Mouse (Mus musculus): Measurements from ENCODE around the gene E2f1. TPM values are rescaled to one million over a fixed set of nuclear protein-coding genes. Genes with fewer than 3 reads are reported as not detected.

The E2f1 gene
- total and polyA plus RNA-seq, 2 experiments from 2014 or later, result 6.1 to 11.0 TPM

- no peaks in the 10 kb centered on the region for H3K36me3 ChIP-seq (replicated peaks; ENCODE audit: control insufficient read depth, insufficient read depth, low read length)
- no peak overlapping the region for H3K4me3 ChIP-seq (ENCODE audit: low read depth, low read length)
- TF ChIP-seq EP300 (IDR thresholded peaks at IDR 0.05; ENCODE audit: low read depth), result no peak
- no peak for TF ChIP-seq CTCF (IDR thresholded peaks at IDR 0.05; ENCODE audit: low read depth)
- peaks cover 8% of the 10 kb centered on the region for H3K4me1 ChIP-seq (ENCODE audit: control insufficient read depth, insufficient read depth)
- no peak overlapping the region for H3K4me2 ChIP-seq (ENCODE audit: low read depth, low read length)
- H3K27ac ChIP-seq (ENCODE audit: low read depth), result no peak overlapping the region
- ATAC-seq (ENCODE audit: insufficient read depth, low read depth), result no peak
- no peak overlapping the region for H3K9ac ChIP-seq (replicated peaks; ENCODE audit: low read depth, low read length)
- 72% methylated on average over 3 of the region's 3 CpGs for WGBS
- no peaks in the 10 kb centered on the region for H3K9me3 ChIP-seq (replicated peaks; ENCODE audit: control insufficient read depth, low read length)
- no peak for DNase-seq (ENCODE audit: low spot score)
- H3K27me3 ChIP-seq (ENCODE audit: control insufficient read depth, insufficient read depth, low read length), result no peaks in the 10 kb centered on the region
Observed at GRCm38 (mm10) chr2:154601324-154601723, 31.6 kb upstream of the E2f1 start.

- WGBS, result 71% methylated on average over 6 of the region's 6 CpGs
- no peak overlapping the region for H3K9ac ChIP-seq (replicated peaks; ENCODE audit: low read depth, low read length)
Observed at GRCm38 (mm10) chr2:154600586-154600985, 30.9 kb upstream of the E2f1 start.

GRCm38 (mm10) chr2:154597399-154597798, 27.7 kb upstream of the E2f1 start:
- Histone ChIP-seq H3K36me3 (replicated peaks; ENCODE audit: control insufficient read depth, insufficient read depth, low read length) (0 out of 2 replicates have a peak, but pooled peaks cover 8% of the 10 kb centered on the region), H3K27me3 (ENCODE audit: control insufficient read depth, insufficient read depth, low read length) (no peaks in the 10 kb centered on the region), H3K4me3 (ENCODE audit: low read depth, low read length) (no peak overlapping the region), H3K9ac (replicated peaks; ENCODE audit: low read depth, low read length) (no peak overlapping the region), H3K27ac (ENCODE audit: low read depth) (no peak overlapping the region), H3K9me3 (replicated peaks; ENCODE audit: control insufficient read depth, low read length) (no peaks in the 10 kb centered on the region), H3K4me1 (ENCODE audit: control insufficient read depth, insufficient read depth) (no peaks in the 10 kb centered on the region), H3K4me2 (ENCODE audit: low read depth, low read length) (no peak overlapping the region)
- ATAC-seq (ENCODE audit: insufficient read depth, low read depth), result no peak
- DNase-seq (ENCODE audit: low spot score), result no peak
- WGBS, result 87% methylated on average over 3 of the region's 3 CpGs
- TF ChIP-seq EP300 (IDR thresholded peaks at IDR 0.05; ENCODE audit: low read depth) (no peak), CTCF (IDR thresholded peaks at IDR 0.05; ENCODE audit: low read depth) (no peak)

More at GRCm38 (mm10) chr2:154600586-154600985, 30.9 kb upstream of the E2f1 start:
- Histone ChIP-seq H3K27ac (ENCODE audit: low read depth) (no peak overlapping the region), H3K9me3 (replicated peaks; ENCODE audit: control insufficient read depth, low read length) (no peaks in the 10 kb centered on the region), H3K4me1 (ENCODE audit: control insufficient read depth, insufficient read depth) (peaks cover 8% of the 10 kb centered on the region), H3K36me3 (replicated peaks; ENCODE audit: control insufficient read depth, insufficient read depth, low read length) (no peaks in the 10 kb centered on the region), H3K4me2 (ENCODE audit: low read depth, low read length) (no peak overlapping the region), H3K4me3 (ENCODE audit: low read depth, low read length) (no peak overlapping the region), H3K27me3 (ENCODE audit: control insufficient read depth, insufficient read depth, low read length) (no peaks in the 10 kb centered on the region)
- no peak for ATAC-seq (ENCODE audit: insufficient read depth, low read depth)
- DNase-seq (ENCODE audit: low spot score), result no peak
- TF ChIP-seq EP300 (IDR thresholded peaks at IDR 0.05; ENCODE audit: low read depth) (no peak), CTCF (IDR thresholded peaks at IDR 0.05; ENCODE audit: low read depth) (no peak)

- no peak overlapping the region for H3K9ac ChIP-seq (replicated peaks; ENCODE audit: low read depth, low read length)
- no peaks in the 10 kb centered on the region for H3K9me3 ChIP-seq (replicated peaks; ENCODE audit: control insufficient read depth, low read length)
- no peaks in the 10 kb centered on the region for H3K4me1 ChIP-seq (ENCODE audit: control insufficient read depth, insufficient read depth)
- no peaks in the 10 kb centered on the region for H3K27me3 ChIP-seq (ENCODE audit: control insufficient read depth, insufficient read depth, low read length)
- no peak overlapping the region for H3K4me3 ChIP-seq (ENCODE audit: low read depth, low read length)
- 0 out of 2 replicates have a peak, but pooled peaks cover 8% of the 10 kb centered on the region for H3K36me3 ChIP-seq (replicated peaks; ENCODE audit: control insufficient read depth, insufficient read depth, low read length)
- no peak overlapping the region for H3K4me2 ChIP-seq (ENCODE audit: low read depth, low read length)
- H3K27ac ChIP-seq (ENCODE audit: low read depth), result no peak overlapping the region
- DNase-seq (ENCODE audit: low spot score) (no peak), ATAC-seq (ENCODE audit: insufficient read depth, low read depth) (peak; percentile 57)
- 55% methylated on average over 5 of the region's 5 CpGs for WGBS
- TF ChIP-seq CTCF (IDR thresholded peaks at IDR 0.05; ENCODE audit: low read depth) (no peak), EP300 (IDR thresholded peaks at IDR 0.05; ENCODE audit: low read depth) (no peak)
Observed at GRCm38 (mm10) chr2:154595775-154596174, 26.1 kb upstream of the E2f1 start.

- no peak overlapping the region for H3K27ac ChIP-seq (ENCODE audit: low read depth)
- 0 out of 2 replicates have a peak, but pooled peaks cover 8% of the 10 kb centered on the region for H3K36me3 ChIP-seq (replicated peaks; ENCODE audit: control insufficient read depth, insufficient read depth, low read length)
- 69% methylated on average over 3 of the region's 3 CpGs for WGBS
- no peak for TF ChIP-seq EP300 (IDR thresholded peaks at IDR 0.05; ENCODE audit: low read depth)
- TF ChIP-seq CTCF (IDR thresholded peaks at IDR 0.05; ENCODE audit: low read depth), result peak; percentile 57
- H3K27me3 ChIP-seq (ENCODE audit: control insufficient read depth, insufficient read depth, low read length), result no peaks in the 10 kb centered on the region
- H3K4me2 ChIP-seq (ENCODE audit: low read depth, low read length), result no peak overlapping the region
- H3K9ac ChIP-seq (replicated peaks; ENCODE audit: low read depth, low read length), result no peak overlapping the region
- H3K4me1 ChIP-seq (ENCODE audit: control insufficient read depth, insufficient read depth), result peaks cover 3% of the 10 kb centered on the region; the same call in 1 of the 2 replicates
- no peaks in the 10 kb centered on the region for H3K9me3 ChIP-seq (replicated peaks; ENCODE audit: control insufficient read depth, low read length)
- no peak; the same call in 1 of the 2 replicates for ATAC-seq (ENCODE audit: insufficient read depth, low read depth)
- H3K4me3 ChIP-seq (ENCODE audit: low read depth, low read length), result no peak overlapping the region
- DNase-seq (ENCODE audit: low spot score), result no peak
Observed at GRCm38 (mm10) chr2:154593025-154593424, 23.3 kb upstream of the E2f1 start.

GRCm38 (mm10) chr2:154591239-154591638, 21.5 kb upstream of the E2f1 start:
- Histone ChIP-seq H3K4me1 (ENCODE audit: control insufficient read depth, insufficient read depth) (peaks cover 3% of the 10 kb centered on the region; the same call in 1 of the 2 replicates), H3K4me2 (ENCODE audit: low read depth, low read length) (no peak overlapping the region), H3K9me3 (replicated peaks; ENCODE audit: control insufficient read depth, low read length) (no peaks in the 10 kb centered on the region), H3K27me3 (ENCODE audit: control insufficient read depth, insufficient read depth, low read length) (no peaks in the 10 kb centered on the region), H3K27ac (ENCODE audit: low read depth) (no peak overlapping the region), H3K36me3 (replicated peaks; ENCODE audit: control insufficient read depth, insufficient read depth, low read length) (peaks cover 17% of the 10 kb centered on the region; the same call in 1 of the 2 replicates), H3K9ac (replicated peaks; ENCODE audit: low read depth, low read length) (no peak overlapping the region), H3K4me3 (ENCODE audit: low read depth, low read length) (no peak overlapping the region)
- DNase-seq (ENCODE audit: low spot score), result no peak
- TF ChIP-seq EP300 (IDR thresholded peaks at IDR 0.05; ENCODE audit: low read depth) (no peak), CTCF (IDR thresholded peaks at IDR 0.05; ENCODE audit: low read depth) (no peak)
- ATAC-seq (ENCODE audit: insufficient read depth, low read depth), result no peak
- WGBS, result 86% methylated on average over 3 of the region's 3 CpGs

Data from heart, postnatal 0 days (tissue).